Mouse (Mus musculus) telencephalon, adult 2 months (tissue): ENCODE data around the gene Atp5d.

Source experiments
- DNase-seq: peaks from one replicate; pipeline ENCODE4 v3.0.0-alpha.2; 2011; ENCODE audit warnings: low read depth, low spot score

The Atp5d gene

DNA sequence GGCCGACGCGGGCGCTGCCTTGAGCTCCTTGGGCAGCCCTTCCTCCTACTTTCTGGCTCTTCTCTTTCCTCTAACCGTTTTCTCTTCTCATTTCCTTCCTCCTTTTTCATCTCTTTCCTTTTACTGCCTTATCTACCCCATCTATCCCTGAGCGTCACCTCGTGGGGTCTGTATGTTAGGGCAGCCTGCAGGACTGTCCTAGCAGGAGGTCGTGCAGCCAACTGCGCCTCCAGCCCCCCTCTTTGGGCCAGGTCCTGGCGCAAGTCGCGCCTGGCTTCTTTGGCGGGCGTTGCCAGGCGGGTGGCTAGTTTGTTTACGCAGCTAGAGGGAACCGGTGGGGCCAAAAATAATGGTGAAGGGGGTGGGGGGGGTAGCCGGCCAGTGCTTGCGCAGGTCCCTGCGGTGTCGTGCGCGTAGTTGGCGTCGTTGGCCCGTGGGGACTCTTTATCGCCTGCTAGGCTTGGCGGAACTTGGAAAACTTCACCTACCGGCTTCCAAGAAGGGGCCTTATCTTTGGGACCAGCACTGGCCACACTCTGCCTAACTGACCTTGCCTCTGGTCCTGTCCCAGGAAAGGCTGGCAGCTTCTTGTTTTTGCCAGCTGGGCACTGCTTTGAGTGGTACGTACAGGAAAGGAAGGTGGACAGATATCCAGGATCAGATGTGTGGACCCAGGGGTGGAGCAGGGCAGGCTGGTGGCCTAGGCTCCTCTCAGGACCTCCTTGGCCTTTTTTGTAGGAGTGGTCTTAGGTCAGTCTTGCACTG lies 21.3 kb upstream of the Atp5d start:
- DNase-seq: no peak

DNA sequence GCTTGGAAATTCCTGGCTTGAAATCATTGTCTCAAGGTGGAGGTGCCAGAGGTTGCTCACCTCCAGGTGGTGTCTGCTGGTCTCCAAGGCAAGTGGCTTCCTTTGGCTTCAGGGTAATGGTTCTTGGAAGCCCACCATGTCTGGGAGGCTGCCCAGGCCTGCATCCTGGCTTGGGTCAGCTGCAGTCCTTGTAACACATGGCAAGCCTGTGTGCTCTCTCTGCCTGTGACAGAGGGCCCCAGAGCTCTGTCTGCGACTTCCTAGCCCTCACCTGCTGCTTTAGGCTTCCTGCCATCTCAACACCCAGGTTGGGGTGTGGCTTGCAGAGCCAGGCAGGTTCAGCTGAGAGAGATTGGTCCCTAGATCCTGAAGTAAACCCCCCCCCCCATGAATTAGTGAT lies 20.7 kb upstream of the Atp5d start:
- DNase-seq: no peak

DNA sequence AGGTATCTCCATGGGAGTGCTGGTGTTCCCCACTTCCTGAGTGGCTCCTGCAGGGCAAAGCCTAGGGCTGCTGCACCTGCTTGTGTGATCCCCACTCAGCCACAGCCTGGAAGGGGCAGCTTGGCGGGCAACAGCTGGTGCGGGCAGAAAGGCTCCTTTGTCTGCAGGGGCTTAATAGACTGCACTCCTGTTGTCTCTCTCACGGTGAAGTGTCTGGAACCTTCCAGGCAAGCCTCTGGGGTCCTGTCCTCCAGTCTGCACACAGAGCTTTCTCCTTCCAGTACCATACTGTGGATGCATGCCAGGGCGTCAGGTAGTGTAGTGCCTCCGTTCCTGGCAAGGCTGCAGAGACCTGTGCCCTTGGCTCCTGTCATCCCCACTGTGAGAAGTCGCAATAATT lies 19.9 kb upstream of the Atp5d start:
- no peak for DNase-seq

DNA sequence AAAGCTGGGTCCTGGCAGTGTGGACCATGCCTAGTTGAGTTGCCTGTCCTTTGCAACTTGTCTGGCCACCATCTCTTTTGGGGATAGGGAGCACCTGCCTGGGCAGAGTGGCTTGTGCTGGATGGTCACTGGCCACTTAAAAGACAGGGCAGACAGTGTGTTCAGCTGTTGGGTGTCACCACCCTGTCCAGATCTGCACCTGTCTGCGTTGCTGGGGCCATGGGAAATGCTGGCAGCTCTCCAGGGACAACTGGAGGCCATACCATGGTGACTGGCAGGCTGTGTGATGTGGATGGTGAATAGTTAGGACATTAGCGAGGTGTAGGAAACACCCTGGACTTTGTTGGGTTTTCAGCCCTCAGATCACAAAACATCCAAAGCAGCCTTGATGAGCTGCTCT lies 18.3 kb upstream of the Atp5d start:
- DNase-seq: no peak

DNA sequence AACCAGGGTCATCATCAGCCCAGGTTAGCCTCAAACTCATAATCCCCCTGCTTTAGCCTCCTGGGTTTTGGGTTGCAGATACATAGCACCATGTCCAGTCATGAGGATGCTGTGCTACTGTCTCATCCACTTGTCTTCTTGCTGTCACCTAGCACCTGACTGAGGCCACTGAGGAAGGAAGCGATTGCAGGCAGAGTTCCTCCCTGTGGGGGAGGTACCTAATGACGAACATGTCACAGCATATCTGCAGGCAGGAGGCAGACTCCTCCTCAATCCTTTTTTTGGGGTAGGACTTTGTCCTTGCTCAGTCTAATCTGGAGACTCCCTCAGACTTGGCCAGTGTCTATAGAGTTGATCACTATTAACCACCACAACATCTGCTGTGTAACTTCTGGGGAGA lies 16.8 kb upstream of the Atp5d start:
- DNase-seq: no peak

DNA sequence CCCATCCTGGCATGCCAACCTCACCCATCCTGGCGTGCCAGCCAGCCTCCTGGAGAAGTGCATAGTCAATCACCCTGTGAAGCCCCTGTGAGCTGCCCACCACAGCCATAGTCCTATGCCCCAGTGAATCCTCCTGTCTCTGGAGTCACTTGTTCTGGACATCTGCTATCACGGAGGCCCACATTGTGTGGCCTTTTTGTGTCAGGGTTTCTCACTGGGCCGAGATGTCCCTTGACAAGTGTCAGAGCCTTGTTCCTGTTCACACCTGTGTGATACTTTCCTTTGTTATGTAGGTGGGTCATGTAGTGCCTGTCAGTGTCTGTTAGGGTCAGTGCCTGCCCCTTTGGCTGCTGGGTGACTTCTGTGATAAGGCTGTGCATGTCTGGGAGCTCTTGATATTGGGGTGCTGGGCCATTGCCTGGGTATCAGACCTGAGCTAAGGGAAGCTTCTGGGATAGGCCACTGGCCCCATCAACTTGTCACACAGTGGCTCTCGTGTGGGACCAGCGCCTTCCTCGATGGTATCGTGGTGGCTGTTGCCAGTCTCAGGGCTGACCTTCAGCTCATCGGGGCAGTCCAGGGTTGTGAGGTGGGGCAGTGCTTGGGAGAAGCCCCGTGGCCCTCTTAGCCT lies 14.4 kb upstream of the Atp5d start:
- no peak for DNase-seq

DNA sequence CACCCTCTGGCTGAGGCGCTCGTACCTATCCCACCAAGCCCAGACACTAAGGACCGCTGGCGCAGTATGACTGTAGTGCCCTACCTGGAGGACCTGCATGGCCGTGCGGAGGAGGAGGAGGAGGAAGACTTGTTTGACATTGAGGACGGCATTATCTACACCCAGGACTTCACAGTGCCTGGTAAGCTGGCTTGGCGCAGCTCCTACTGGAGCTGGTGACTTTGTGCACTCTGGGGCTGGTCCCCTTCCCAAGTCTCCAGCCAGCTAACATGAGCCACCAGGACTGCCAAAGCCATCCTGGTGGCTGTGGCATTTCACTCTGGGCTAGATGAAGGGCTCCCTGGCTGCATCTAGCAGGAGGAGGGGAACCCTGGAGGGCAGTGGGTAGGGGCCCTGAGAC lies 10.5 kb upstream of the Atp5d start:
- no peak for DNase-seq

DNA sequence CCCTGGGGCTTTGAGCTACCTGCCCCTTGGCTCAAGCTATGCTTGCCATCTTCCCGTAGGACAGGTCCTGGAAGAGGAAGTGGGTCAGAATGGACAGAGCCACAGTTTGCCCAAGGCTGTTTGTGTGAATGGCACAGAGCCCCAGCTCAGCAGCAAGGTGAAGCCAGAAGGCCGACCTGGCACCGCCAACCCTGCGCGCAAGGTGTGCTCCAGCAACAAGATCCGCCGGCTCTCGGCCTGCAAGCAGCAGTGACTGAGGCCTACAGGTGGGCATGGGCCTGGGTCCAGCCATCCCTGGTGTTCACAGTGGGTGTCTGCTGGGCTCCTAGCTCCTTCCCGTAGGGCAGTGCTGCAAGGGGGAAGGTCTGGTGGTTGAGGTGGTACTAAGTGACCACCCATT lies 8.6 kb upstream of the Atp5d start:
- DNase-seq: no peak

DNA sequence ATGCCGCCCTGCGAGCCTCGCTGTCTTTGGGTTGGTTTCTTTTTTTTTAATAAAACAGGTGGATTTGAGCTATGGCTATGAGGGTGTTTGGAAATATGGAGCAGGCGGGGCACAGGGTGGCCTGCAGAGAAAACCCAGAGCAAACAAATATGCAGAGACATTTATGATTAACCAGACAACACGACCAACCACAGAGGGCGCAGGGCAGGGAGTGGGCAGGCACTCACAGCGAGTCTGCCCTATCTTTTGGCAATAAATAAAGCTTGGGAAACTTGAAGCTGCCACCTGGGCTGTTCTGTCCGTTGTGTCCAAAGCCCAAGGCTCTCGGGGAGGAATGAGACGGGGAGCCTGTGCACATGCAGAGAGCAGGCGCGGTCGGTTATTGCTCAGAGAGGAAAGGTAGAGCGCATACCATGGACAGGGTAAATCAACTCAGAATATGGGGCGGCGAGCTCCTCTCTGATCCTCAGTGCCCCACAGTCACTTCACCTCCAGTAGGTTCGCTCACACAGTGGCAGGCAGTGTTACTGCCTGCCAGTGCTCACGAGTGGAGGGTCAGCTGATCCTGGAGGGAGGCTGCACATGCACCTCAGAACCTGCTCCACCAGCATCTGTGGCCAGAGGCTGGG lies 7.9 kb upstream of the Atp5d start:
- DNase-seq: no peak

DNA sequence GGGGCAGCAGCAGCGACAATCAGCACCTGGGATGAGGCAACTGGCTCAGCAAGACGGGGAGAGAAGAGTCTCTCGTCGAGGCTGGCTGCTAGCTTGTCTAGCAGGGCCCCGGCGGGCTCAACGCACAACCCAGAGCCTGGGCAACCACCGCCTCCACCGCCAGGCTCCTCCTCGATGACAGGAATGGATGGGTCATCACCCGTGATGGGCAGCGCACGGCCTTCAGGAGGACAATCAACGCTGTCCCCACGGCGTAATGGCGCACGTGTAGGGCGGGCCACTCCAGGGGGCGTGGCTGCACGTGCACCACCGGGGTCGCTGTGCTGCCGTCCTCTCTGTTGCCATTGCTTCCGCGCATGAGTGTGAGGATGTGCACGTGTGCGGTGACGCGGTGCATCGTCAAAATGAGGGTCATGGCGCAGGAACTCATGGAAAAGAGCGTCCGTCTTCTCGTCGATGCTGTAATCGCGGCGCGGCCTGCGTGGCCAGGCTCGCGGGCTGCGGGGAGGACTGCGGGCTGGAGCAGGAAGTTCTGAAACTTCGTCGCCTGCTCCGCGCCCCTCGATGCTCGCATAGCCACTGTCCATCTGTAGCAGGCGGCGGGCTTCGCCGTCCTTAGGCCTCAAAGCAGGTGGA lies 7.0 kb upstream of the Atp5d start:
- no peak for DNase-seq

DNA sequence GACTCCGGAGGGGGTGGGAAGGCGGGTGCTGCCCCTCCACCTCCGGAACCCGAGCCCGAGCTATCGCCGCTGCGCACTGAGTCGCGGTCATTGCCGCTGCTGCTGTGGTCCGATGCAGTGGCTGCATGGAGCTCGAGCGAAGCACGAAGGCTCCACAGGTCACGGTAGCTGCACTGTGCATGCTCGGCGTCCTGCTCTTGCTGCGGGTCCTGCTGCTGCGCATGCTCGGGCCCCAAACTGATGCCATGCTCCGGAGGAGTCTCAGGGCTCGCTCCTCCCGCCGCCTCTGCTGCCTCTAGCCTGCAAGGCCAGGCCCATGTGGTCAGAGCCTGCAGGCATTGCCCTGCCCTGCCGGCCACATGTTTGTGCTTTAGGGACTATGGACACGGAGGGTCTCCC lies 6.5 kb upstream of the Atp5d start:
- no peak for DNase-seq

DNA sequence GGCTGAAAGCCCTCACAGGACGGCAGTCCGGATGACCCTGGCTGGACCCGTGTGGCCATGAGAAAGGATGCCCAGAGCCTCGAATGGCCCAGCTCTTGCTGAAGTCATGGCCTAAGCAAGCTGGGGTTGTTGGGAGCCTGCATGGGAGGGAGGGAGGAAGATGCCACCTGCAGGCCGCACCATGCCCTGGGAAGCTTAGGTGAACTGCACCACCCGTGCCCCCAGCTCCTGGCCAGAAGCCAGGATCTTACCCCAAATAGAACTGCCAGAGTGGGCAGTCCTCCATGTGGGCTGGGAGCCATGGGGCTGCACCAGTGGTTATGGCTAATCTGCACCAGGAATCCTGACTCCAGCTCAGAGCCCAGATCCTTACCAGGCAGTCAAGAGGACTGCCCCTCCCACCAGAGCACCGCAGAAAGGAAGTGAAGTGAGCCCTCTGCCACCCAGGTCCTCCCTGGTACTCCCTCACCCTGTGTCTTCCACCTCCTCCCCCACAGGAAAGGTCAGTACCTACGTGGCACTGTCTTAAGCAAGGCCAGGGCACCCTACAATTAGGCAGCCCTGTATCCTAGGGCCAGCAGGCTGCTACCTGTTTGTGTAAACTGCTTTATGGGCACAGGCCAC lies 5.1 kb upstream of the Atp5d start:
- no peak for DNase-seq

DNA sequence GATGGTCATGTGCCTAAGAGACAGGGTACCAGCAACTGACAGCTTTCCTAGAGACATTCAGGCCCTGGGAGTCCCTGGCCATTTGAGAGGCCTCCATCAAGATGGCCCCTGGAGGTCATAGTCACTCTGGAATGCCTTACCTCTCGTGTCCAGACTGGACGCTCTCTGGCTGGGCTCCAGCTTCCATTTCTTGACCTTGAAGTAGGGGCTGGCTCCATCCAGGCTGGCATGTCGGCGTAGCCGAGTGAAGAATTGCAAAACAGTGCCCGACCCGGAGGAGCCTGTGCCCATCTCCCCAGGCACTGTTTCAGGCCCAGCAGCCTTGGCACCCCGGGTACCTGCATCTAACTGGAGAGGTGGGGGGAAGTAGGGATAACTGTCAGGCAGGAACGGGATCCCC lies 4.0 kb upstream of the Atp5d start:
- DNase-seq: no peak

DNA sequence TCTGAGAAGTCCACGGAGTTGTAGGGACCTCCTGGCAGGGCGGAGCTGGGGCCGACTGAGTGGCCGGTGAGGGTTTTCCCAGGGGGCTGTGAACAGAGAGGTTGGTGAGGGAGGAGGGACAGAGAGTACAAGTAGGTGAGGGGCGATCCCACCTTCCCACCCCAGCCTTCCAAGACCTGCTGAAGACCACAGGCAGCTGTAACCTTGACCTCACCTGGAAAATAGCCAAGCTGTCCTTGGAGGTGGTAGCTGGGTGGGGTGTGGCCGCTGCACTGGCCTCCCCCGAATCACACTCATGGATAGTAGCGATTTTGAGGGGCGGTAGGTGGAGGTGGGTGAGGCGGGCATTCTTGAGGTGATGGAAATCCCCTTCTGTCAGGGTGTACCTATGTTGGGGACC lies 3.3 kb upstream of the Atp5d start:
- no peak for DNase-seq

DNA sequence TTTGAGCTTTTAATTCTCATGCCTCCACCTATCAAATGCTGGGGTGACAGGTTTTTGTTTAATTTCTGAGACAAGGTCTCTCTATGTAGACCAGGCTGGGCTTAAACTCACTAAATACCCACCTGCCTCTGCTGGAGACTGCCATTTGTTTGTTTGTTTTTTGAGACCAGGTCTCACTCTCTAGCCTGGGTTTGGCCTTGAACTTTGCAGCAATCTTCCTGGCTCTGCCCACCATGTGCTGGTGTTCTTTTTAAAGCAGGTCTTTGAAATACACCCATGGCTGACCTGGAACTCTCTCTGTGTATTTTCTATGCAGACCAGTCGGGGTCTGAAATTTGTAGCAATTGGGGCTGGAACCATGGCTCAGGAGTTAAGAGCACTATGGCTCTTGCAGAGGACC lies 2.8 kb upstream of the Atp5d start:
- no peak for DNase-seq

DNA sequence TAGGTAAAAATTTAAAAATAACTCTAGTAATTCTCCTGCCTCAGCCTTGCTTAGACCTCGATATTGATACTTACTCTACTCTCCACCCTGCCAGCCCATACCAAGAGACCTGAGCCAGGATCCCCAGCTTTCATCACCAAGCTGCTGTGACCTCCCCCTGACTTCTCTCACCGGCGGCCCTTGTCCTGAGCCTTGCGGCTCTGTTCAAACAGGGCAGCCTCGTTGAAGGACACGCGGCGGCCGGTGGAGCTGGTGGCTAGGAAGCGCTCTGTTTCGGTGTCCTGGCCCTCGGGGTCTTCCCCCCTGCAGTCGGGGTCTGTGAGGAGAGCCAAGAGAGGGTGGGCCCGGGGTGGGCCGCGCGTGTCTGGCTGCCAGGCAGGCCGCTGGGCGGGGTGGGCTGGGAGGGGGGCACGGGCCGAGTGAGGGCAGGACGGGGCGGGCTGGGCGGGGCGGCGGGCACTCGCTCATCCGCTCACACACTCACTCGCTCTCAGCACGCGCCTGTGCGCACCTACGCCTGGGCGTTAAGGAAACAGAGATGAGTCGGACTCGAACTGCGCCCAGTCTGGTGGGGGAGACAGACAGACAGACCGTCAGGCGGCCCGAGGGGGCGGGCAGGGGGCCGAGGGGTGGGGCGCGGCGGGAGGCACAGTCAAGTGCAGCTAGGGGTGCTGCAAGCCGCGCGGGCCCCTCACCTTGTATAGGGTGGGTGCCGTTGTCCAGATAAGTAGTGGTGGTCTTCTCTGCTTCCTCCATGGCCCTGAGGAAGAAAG lies 2.1 kb upstream of the Atp5d start:
- no peak for DNase-seq

DNA sequence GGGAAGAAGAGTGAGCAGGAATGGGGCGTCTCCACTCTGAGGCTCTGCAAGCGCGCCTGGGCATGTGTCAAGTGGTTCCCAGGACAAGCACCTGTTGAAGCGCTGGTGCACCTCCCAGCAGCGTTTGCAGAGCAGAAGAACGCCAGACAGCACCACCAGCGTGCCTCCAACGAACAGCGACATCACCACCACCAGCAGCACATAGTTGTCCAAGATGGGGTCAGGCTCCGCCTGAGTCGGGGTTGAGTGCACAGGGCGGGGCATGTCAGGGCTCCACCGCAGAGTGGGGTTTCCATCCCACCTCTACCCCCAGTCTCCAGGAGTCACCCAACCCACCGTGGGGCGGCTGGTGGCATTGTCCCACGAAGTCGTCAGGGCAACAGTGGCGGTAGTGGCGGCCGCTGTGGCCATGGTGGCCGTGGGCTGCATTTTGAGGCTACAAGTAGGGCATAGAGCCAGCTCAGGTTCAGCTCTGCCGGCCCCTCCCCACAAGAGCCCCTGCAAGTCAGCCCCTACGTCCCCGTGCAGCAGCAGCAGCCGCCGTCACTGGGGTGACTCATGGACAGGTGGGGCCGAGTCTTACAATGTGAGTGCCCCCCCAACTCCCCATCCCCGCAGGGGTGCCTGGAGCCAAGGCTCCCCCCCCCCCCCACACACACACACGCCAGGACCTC lies 1.3 kb upstream of the Atp5d start:
- no peak for DNase-seq

DNA sequence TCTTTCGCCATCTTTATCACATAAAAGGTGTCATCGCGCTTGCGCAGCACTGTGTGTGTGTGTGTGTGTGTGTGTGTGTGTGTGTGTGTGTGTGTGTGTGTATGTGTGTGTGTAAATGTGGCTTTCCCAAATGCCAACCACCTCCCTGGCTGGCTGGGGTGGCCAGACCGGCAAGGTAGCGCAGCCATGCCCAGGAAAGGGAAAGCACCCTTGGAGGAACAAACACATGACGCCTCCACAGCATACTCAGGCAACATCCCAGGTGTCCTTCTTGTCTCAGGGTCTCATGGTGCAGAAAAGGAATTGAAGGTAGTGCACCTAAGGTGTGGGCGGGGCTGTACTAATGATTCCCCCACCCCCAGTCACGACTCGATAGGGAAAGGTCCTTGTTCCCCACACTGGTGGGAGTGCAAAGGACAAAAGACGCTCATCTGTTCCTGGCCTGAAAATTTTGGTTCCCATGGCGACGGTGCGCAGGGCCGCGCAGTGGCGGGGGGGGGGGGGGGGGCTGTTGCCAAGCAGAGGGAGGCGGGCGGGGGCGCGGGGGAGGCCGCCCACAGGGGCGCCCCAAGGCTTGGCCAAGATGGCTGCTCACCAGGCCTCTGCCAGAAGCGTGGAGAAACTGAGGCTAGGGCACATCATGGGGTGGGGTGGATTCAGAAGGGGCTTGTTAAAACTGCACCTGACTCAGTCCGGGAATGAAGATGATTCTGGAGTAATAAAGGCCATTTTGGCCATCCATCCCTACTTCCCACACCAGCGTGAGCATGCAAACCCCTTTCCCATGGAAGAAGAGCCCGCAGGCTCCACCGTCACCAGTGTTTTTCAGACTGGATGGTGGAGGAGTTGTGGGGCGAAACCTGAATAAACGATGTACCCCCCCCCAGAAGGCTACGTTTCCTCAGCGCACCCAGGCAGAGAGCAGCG lies 543 bp upstream of the Atp5d start:
- DNase-seq: no peak

DNA sequence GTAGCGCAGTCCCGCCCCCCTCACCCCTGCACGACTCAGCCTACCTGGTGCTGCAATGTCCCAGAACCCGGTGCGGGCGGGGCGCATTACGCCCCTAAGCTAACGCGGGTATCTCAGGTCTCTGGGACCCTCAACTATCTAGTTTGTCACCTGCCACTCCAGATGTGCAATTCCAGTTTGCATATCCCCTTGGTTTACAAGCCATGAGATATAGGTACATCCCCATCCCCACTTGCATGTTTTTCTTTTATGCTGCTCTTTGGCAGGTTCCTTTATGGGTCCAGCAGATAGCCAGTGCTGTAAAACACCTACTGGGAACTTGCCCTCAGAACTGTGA lies 975 bp downstream of the Atp5d start:
- DNase-seq: no peak
